Mouse (Mus musculus) kidney, adult 2 months (tissue): ENCODE results near the gene Siva1.

Experiments
- CTCF ChIP-seq: fragments of 200-500 bp; conservative IDR thresholded peaks from 2 replicates; pipeline ENCODE4 v1.5.1; 2011; ENCODE audit warnings: low read depth, mild to moderate bottlenecking, control low read depth, low read length, moderate library complexity, mixed read lengths; ENCODE audit not compliant: insufficient read depth, insufficient read length
- POLR2A ChIP-seq: fragments of 200-500 bp; IDR thresholded peaks from one replicate; pipeline ENCODE4 v1.6.1; 2011; ENCODE audit warnings: low read depth, low read length, control low read depth

- TF ChIP-seq CTCF (no peak), POLR2A (no peak)
Observed at GRCm38 (mm10) chr12:112654076-112654475, 9.6 kb downstream of the Siva1 start.
